Mouse (Mus musculus) adrenal gland, postnatal 10 days (tissue): ENCODE measurements at regions not wholly inside any gene's neighbourhood (a gene's known extent, or its start where the extent isn't known, plus 50 kb on each side); places are given as distances from the start of the nearest gene placed in this dataset.
A peak's percentile ranks its signal among the peaks of the same experiment; 100 is the strongest.

Experiments used
- DNase-seq: peaks from one replicate; pipeline ENCODE4 v3.0.0; 2021; ENCODE audit warnings: mixed read lengths

GRCm38 (mm10) chr5:119059223-119059622 lies 498.7 kb downstream of the Med13l start:
- DNase-seq = no peak

- DNase-seq = no peak
These were observed 500.4 kb downstream of the Med13l start for GRCm38 (mm10) chr5:119060886-119061285.

- no peak for DNase-seq
These were observed 502.0 kb downstream of the Med13l start for GRCm38 (mm10) chr5:119062478-119062877.

GRCm38 (mm10) chr5:119066666-119067065 lies 506.2 kb downstream of the Med13l start:
- no peak for DNase-seq

- DNase-seq = no peak
These were observed 509.4 kb downstream of the Med13l start for GRCm38 (mm10) chr5:119069765-119070333.

- DNase-seq = no peak
These were observed 512.2 kb downstream of the Med13l start for GRCm38 (mm10) chr5:119072712-119073111.

GRCm38 (mm10) chr5:119080747-119081146 lies 520.3 kb downstream of the Med13l start:
- no peak for DNase-seq

GRCm38 (mm10) chr5:119082895-119083294 lies 522.4 kb downstream of the Med13l start:
- no peak for DNase-seq

- DNase-seq = peak; percentile 12
These were observed 537.2 kb downstream of the Med13l start for GRCm38 (mm10) chr5:119097576-119098193.

- no peak for DNase-seq
These were observed 539.3 kb downstream of the Med13l start for GRCm38 (mm10) chr5:119099817-119100216.

- DNase-seq = no peak
These were observed 543.0 kb downstream of the Med13l start for GRCm38 (mm10) chr5:119103503-119103902.

GRCm38 (mm10) chr5:119107898-119108297 lies 547.4 kb downstream of the Med13l start:
- no peak for DNase-seq

- no peak for DNase-seq
These were observed 549.0 kb downstream of the Med13l start for GRCm38 (mm10) chr5:119109501-119109900.

- no peak for DNase-seq
These were observed 553.6 kb downstream of the Med13l start for GRCm38 (mm10) chr5:119114074-119114473.

GRCm38 (mm10) chr5:119125745-119126144 lies 544.7 kb upstream of the Tbx3 start:
- no peak for DNase-seq

- no peak for DNase-seq
These were observed 540.3 kb upstream of the Tbx3 start for GRCm38 (mm10) chr5:119130176-119130575.

- no peak for DNase-seq
These were observed 539.0 kb upstream of the Tbx3 start for GRCm38 (mm10) chr5:119131461-119131860.

GRCm38 (mm10) chr5:119133378-119133777 lies 537.1 kb upstream of the Tbx3 start:
- no peak for DNase-seq

GRCm38 (mm10) chr5:119136916-119137315 lies 533.6 kb upstream of the Tbx3 start:
- DNase-seq = no peak

GRCm38 (mm10) chr5:119137409-119137808 lies 533.1 kb upstream of the Tbx3 start:
- no peak for DNase-seq

GRCm38 (mm10) chr5:119137821-119138221 lies 532.6 kb upstream of the Tbx3 start:
- no peak for DNase-seq

- no peak for DNase-seq
These were observed 532.2 kb upstream of the Tbx3 start for GRCm38 (mm10) chr5:119138293-119138692.

GRCm38 (mm10) chr5:119139336-119139735 lies 531.1 kb upstream of the Tbx3 start:
- no peak for DNase-seq

GRCm38 (mm10) chr5:119139816-119140215 lies 530.7 kb upstream of the Tbx3 start:
- DNase-seq = peak; percentile 38
